Mouse (Mus musculus): ENCODE data around the gene Vps72. TPM values are rescaled to one million over a fixed set of nuclear protein-coding genes. Genes with fewer than 3 reads are reported as not detected.
"Not testable (repeated sequence)": the region's sequence is repeated elsewhere in the genome, so short reads cannot be mapped to it uniquely, and the experiment has no call there.

The Vps72 gene
- polyA plus RNA-seq, 1 experiment: 45.6 TPM

DNA sequence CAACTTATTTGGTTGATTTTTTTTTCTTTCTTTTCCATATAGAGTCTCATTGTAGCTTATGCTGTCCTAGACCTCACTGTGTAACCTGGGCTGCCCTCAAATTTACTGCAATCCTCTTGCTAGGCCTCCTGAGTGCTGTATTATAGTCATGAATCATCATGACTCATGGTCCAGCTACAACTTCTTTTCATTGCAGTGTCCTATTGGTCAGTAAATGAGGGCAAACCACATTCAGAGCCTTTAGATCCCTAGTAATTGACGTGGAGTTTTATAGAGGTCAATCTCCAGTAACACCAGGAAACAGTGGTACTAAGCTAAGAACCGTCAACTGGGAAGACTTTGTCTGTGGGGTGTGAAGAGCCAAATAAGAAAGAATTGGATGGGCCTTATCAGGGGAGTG is 6.9 kb downstream of the Vps72 start:
- no peak for DNase-seq
- no peak overlapping the region for H3K4me3 ChIP-seq (ENCODE audit: insufficient read depth, low read depth, low read length)
- peaks cover 3% of the 10 kb centered on the region for H3K36me3 ChIP-seq (ENCODE audit: control insufficient read depth, insufficient read depth, low read length)
- WGBS: 91% methylated on average over 2 of the region's 2 CpGs
- no peak overlapping the region for H3K27ac ChIP-seq (ENCODE audit: insufficient read depth, low read depth, low read length)
- H3K27me3 ChIP-seq (replicated peaks; ENCODE audit: control insufficient read depth, insufficient read depth, low read length): no peaks in the 10 kb centered on the region
- no peak for TF ChIP-seq CTCF (conservative IDR thresholded peaks at IDR 0.05; ENCODE audit: insufficient read depth, insufficient read length, low read depth, low read length)
- no peak for TF ChIP-seq POLR2A (IDR thresholded peaks at IDR 0.05; ENCODE audit: low read depth, low read length)
- H3K4me1 ChIP-seq (ENCODE audit: control insufficient read depth, insufficient read depth, low read length): no peaks in the 10 kb centered on the region

DNA sequence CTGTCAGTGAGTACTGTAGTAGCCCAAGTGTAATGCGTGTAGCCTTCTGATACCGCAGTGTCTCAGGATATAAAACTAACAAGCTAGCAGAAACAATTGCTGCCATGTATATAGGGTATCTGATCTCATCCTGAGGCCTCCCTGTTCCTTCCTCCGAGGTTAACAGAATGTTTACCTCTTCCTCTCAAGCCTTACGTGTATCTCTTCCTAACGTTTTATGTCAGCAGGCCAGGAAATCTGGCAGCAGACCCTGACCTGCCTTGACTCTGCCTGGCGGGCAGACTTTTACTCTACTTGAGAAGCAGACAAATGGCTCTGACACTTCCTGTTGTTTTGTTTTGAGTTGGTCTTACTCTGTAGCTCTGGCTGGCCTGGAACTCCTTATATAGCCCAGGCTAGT is 10.8 kb downstream of the Vps72 start:
- no peak overlapping the region for H3K27ac ChIP-seq (ENCODE audit: insufficient read depth, low read depth, low read length)
- no peak for TF ChIP-seq CTCF (conservative IDR thresholded peaks at IDR 0.05; ENCODE audit: insufficient read depth, insufficient read length, low read depth, low read length)
- no peak for TF ChIP-seq POLR2A (IDR thresholded peaks at IDR 0.05; ENCODE audit: low read depth, low read length)
- 55% methylated on average over 6 of the region's 6 CpGs for WGBS
- H3K36me3 ChIP-seq (ENCODE audit: control insufficient read depth, insufficient read depth, low read length): peaks cover 3% of the 10 kb centered on the region
- no peak overlapping the region for H3K4me3 ChIP-seq (ENCODE audit: insufficient read depth, low read depth, low read length)
- no peaks in the 10 kb centered on the region for H3K27me3 ChIP-seq (replicated peaks; ENCODE audit: control insufficient read depth, insufficient read depth, low read length)
- no peaks in the 10 kb centered on the region for H3K4me1 ChIP-seq (ENCODE audit: control insufficient read depth, insufficient read depth, low read length)
- DNase-seq: peak; percentile 27

DNA sequence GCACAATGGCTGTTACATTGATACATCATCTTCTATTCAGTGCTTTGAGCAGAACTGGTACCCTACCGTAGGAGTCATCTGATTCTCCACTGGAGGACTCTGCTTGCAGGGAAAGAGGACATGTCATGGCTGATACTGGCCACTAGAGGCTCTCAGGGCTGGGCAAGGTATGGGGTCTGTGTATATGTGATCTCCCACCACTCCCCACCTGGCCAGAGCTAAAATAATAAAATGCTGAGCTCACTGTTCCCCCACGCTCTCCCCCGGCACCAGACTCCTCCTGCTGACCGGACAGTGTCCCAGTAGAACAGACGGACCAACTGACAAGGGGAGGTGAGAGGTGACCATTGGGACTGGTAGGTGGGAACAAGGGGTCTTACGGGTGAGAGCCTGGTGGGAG is 13.4 kb downstream of the Vps72 start, which contains the start of gene Tmod4:
Gene Tmod4 (plus strand): TSS at position 231 of the 400 bp plus-strand sequence.
- no peak within 1 kb of the TSS for H3K27ac ChIP-seq (ENCODE audit: insufficient read depth, low read depth, low read length)
- no peak within 1 kb of the TSS for H3K4me3 ChIP-seq (ENCODE audit: insufficient read depth, low read depth, low read length)
- 46% methylated on average over 6 of the region's 6 CpGs for WGBS
- no peaks in the 10 kb centered on the region for H3K4me1 ChIP-seq (ENCODE audit: control insufficient read depth, insufficient read depth, low read length)
- TF ChIP-seq POLR2A (IDR thresholded peaks at IDR 0.05; ENCODE audit: low read depth, low read length) (no peak), CTCF (conservative IDR thresholded peaks at IDR 0.05; ENCODE audit: insufficient read depth, insufficient read length, low read depth, low read length) (peak; percentile 59)
- DNase-seq: no peak
- peaks cover 3% of the 10 kb centered on the region for H3K36me3 ChIP-seq (ENCODE audit: control insufficient read depth, insufficient read depth, low read length)
- H3K27me3 ChIP-seq (replicated peaks; ENCODE audit: control insufficient read depth, insufficient read depth, low read length): no peaks in the 10 kb centered on the region

DNA sequence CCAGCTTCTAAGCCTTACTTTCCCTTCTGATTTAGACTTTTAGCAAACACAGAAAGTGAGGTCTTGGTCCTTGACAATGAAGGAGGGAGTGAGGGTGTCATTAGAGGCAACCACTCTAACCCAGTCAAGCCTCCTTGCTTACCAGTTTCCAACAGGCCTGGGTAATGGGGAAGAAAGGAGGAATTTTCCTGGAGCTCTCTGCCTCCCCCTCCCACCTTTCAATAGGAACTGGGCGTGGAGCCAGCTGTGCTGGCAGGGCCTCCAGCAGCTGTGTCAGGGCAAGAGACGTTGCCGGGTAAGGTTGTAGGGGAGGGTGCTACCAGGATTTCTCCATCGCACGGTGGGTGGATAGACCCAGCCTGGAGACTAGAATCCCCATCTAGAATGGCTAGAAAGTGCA is 14.2 kb downstream of the Vps72 start:
- Histone ChIP-seq H3K27ac (ENCODE audit: insufficient read depth, low read depth, low read length) (no peak overlapping the region), H3K4me3 (ENCODE audit: insufficient read depth, low read depth, low read length) (no peak overlapping the region), H3K36me3 (ENCODE audit: control insufficient read depth, insufficient read depth, low read length) (peaks cover 3% of the 10 kb centered on the region; the same call in 1 of the 2 replicates), H3K4me1 (ENCODE audit: control insufficient read depth, insufficient read depth, low read length) (no peaks in the 10 kb centered on the region), H3K27me3 (replicated peaks; ENCODE audit: control insufficient read depth, insufficient read depth, low read length) (no peaks in the 10 kb centered on the region)
- peak; percentile 49 for DNase-seq
- TF ChIP-seq POLR2A (IDR thresholded peaks at IDR 0.05; ENCODE audit: low read depth, low read length): no peak
- TF ChIP-seq CTCF (conservative IDR thresholded peaks at IDR 0.05; ENCODE audit: insufficient read depth, insufficient read length, low read depth, low read length): no peak
- 5% methylated on average over 5 of the region's 5 CpGs for WGBS

DNA sequence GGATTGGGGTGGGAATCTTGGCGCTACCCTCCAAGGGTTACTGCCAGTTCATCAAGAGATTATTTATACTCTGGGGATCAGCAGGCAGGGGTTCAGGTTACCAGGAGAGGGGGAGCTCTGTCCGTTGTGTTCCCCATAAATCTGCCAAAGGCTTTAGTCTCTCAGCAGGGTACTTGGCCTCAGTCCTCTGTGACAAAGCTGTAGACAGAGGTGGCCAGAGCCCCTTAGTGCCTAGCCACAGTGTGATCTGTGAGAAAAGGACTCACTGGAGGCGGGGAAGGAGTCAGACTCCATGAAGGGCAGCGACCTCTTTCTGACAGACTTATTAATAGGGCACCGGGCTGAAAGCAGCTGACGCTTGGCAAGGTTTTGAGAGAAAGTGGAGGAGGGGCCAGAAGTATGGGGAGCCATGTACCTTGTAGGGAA is 18.4 kb downstream of the Vps72 start:
- 26% methylated on average over 6 of the region's 6 CpGs for WGBS
- Histone ChIP-seq H3K27me3 (replicated peaks; ENCODE audit: control insufficient read depth, insufficient read depth, low read length) (no peaks in the 10 kb centered on the region), H3K36me3 (ENCODE audit: control insufficient read depth, insufficient read depth, low read length) (no peaks in the 10 kb centered on the region), H3K27ac (ENCODE audit: insufficient read depth, low read depth, low read length) (no peak overlapping the region), H3K4me1 (ENCODE audit: control insufficient read depth, insufficient read depth, low read length) (peaks cover 4% of the 10 kb centered on the region; the same call in 1 of the 2 replicates), H3K4me3 (ENCODE audit: insufficient read depth, low read depth, low read length) (no peak overlapping the region)
- no peak for TF ChIP-seq POLR2A (IDR thresholded peaks at IDR 0.05; ENCODE audit: low read depth, low read length)
- TF ChIP-seq CTCF (conservative IDR thresholded peaks at IDR 0.05; ENCODE audit: insufficient read depth, insufficient read length, low read depth, low read length): no peak
- DNase-seq: peak; percentile 87

DNA sequence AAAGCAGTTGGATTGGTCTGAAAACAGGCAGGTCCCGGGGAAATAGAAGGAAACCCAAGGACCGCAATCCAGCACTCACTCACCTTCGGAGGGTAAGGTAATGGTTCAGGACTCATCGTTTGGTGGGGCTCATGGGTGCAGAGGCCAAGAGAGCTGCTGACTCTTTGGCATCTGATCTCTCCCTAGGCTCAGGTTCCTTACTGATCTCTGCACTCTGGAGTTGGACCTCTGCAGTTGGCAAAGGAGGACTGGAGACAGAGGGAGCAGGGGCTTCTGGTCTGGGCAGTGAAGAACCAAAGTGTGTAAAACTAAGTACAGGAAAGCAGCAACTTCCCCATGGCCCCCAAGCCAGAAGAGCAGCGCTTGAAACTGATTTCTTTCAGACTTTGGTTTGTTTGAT is 19.3 kb downstream of the Vps72 start:
- no peak for TF ChIP-seq POLR2A (IDR thresholded peaks at IDR 0.05; ENCODE audit: low read depth, low read length)
- no peak for TF ChIP-seq CTCF (conservative IDR thresholded peaks at IDR 0.05; ENCODE audit: insufficient read depth, insufficient read length, low read depth, low read length)
- WGBS: 54% methylated on average over 5 of the region's 5 CpGs
- Histone ChIP-seq H3K4me3 (ENCODE audit: insufficient read depth, low read depth, low read length) (no peak overlapping the region), H3K27ac (ENCODE audit: insufficient read depth, low read depth, low read length) (no peak overlapping the region), H3K36me3 (ENCODE audit: control insufficient read depth, insufficient read depth, low read length) (no peaks in the 10 kb centered on the region), H3K4me1 (ENCODE audit: control insufficient read depth, insufficient read depth, low read length) (peaks cover 4% of the 10 kb centered on the region), H3K27me3 (replicated peaks; ENCODE audit: control insufficient read depth, insufficient read depth, low read length) (no peaks in the 10 kb centered on the region)
- DNase-seq: peak; percentile 64

DNA sequence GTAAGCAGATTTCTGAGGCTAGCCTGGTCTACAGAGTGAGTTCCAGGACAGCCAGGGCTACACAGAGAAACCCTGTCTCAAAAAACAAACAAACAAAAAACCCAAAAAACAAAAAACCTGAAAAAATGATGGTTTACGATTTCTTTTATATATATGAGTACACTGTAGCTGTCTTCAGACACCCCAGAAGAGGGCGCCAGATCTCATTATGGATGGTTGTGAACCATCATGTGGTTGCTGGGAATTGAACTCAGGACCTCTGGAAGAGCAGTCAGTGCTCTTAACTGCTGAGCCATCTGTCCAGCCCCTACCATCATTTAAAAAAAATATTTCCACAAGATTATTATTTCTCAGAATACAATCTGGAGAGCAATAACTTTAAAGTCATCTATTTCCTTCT is 21.6 kb downstream of the Vps72 start:
- not testable (repeated sequence) for H3K27ac ChIP-seq (ENCODE audit: insufficient read depth, low read depth, low read length)

DNA sequence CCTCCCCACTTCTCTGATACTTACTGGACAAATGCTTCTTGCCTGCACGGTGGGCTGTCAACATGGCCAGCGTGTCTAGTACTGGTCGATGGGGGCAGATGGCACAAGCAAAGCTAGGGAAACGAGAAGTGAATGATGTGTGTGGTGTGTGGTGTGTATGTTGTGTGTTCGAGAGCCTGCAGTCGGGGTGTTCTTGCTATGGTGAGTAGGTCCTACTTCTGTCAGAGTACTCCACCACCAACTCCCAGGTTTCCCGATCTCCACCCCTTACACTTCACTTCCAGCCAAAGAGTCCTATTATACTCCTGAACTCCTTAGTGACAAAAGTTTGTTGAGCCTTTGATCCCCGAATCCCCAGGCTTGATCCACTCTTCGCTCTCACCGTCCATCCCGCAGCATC is 22.4 kb downstream of the Vps72 start:
- peaks cover 4% of the 10 kb centered on the region for H3K4me1 ChIP-seq (ENCODE audit: control insufficient read depth, insufficient read depth, low read length)
- H3K4me3 ChIP-seq (ENCODE audit: insufficient read depth, low read depth, low read length): peak overlapping the region; percentile 96
- TF ChIP-seq CTCF (conservative IDR thresholded peaks at IDR 0.05; ENCODE audit: insufficient read depth, insufficient read length, low read depth, low read length): no peak
- no peak for TF ChIP-seq POLR2A (IDR thresholded peaks at IDR 0.05; ENCODE audit: low read depth, low read length)
- H3K27me3 ChIP-seq (replicated peaks; ENCODE audit: control insufficient read depth, insufficient read depth, low read length): no peaks in the 10 kb centered on the region
- no peaks in the 10 kb centered on the region for H3K36me3 ChIP-seq (ENCODE audit: control insufficient read depth, insufficient read depth, low read length)
- no peak overlapping the region for H3K27ac ChIP-seq (ENCODE audit: insufficient read depth, low read depth, low read length)
- no peak for DNase-seq
- WGBS: 53% methylated on average over 11 of the region's 11 CpGs

More for the DNA sequence above, 21.6 kb downstream of the Vps72 start:
- not testable (repeated sequence) for H3K4me1 ChIP-seq (ENCODE audit: control insufficient read depth, insufficient read depth, low read length); DNase-seq; H3K4me3 ChIP-seq (ENCODE audit: insufficient read depth, low read depth, low read length); H3K27me3 ChIP-seq (replicated peaks; ENCODE audit: control insufficient read depth, insufficient read depth, low read length); H3K36me3 ChIP-seq (ENCODE audit: control insufficient read depth, insufficient read depth, low read length)
- 88% methylated on average over 2 of the region's 2 CpGs for WGBS

Measured in kidney, adult 2 months (tissue).